Mouse (Mus musculus): ENCODE results near the gene Cd244a.

Gene Cd244a

DNA sequence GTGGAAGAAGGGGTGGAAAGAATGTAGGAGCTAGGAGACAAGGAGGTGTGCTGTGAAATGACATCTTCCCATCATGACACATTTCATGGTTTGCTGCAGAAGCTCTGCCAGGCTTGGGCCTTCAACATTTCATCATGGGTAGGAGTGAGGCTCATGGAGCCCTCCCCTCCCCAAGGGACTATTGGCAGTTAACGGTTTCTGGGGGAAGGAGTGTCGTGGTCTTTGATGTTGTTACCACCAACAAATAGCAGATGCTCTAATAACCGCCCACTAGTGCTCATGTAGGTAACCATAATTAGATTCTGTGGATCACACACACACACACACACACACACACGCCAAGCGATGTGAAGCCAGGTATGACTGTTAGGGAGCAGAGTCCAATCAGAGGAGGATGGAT, 93.7 kb downstream of the Cd244a start, which contains the start of gene Slamf7:
Gene Slamf7 (minus strand): TSS at position 302 of the 400 bp plus-strand sequence.
- DNase-seq (ENCODE audit: low spot score), result no peak

DNA sequence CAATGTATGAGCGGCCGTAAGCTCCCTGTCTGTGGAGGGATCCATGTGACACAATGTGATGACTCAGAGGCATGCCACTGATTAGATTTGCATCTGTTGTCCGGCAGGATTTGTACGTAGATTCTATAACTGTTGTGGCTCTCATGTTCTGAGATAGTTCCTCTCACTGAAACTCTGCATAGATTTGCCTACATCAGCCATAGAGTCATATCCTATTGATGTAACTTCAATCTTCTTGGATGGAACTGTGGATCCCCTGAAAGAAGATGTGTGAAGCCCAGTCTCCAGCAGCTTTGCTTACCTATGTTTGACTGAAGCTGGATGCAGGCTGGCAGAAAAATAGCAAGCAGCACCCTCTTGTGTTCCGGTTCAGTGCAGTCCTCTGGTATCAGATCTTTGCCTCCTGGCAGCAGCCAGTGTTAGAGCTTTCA, 99.6 kb downstream of the Cd244a start:
- DNase-seq (ENCODE audit: low spot score), result peak; percentile 51

Measured in layer of hippocampus, adult 11-12 months (tissue).